Mouse (Mus musculus) MEL (cell line): ENCODE measurements around the gene Epop.

Experiments used
- MXI1 ChIP-seq: IDR thresholded peaks from 2 replicates; pipeline ENCODE4 v1.6.1; 2011; ENCODE audit warnings: mild to moderate bottlenecking, low read depth, low read length, improper control_type of control experiment
- MYC ChIP-seq: IDR thresholded peaks from 2 replicates; pipeline ENCODE4 v1.6.1; 2011; ENCODE audit warnings: low read depth, mild to moderate bottlenecking, low read length, improper control_type of control experiment, moderate library complexity
- POLR2A ChIP-seq, 2 experiments: IDR thresholded peaks; 2 replicates each; pipeline ENCODE4 v1.6.1; 2011 to 2012; ENCODE audit warnings: low read length in 2 of 2, mild to moderate bottlenecking in 2 of 2, control low read depth in 1 of 2, improper control_type of control experiment in 1 of 2, low read depth in 1 of 2, moderate library complexity in 1 of 2; ENCODE audit not compliant: control insufficient read depth in 1 of 2, insufficient read depth in 1 of 2, poor library complexity in 1 of 2
- POLR2AphosphoS5 ChIP-seq: IDR thresholded peaks from 2 replicates; pipeline ENCODE4 v1.6.1; 2012; ENCODE audit warnings: low read depth, borderline replicate concordance, mild to moderate bottlenecking, inconsistent platforms, low read length, moderate library complexity, mixed read lengths

DNA sequence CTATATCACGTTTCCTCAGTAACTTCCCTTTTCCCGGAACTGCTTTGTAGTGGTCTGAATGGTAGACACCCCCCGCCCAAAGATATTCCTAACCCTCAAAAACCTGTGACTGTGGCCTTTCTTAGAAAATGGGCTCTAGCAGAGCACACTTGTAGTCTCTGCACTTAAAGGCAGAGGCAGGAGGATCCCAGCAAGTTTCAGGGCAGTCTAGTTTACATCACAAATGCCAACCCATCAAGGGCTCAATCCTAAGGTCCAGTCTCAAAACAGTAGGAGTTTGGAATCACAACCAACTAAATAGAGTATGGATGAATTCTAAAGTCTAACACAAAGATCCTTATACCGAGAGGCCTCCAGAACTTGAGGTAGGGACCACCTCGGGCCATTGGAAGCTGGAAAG lies 4.0 kb downstream of the Epop start:
- TF ChIP-seq POLR2AphosphoS5, result no peak
- no peak for TF ChIP-seq POLR2A (IDR thresholded peaks at IDR 0.05; ENCODE audit: control insufficient read depth in 1 of 2, insufficient read depth in 1 of 2, low read depth in 1 of 2, low read length in 2 of 2, poor library complexity in 1 of 2)
- no peak for TF ChIP-seq MXI1
- TF ChIP-seq MYC, result no peak
